Mouse (Mus musculus): Measurements from ENCODE around the gene Spag17. TPM values are rescaled to one million over a fixed set of nuclear protein-coding genes. Genes with fewer than 3 reads are reported as not detected.
A peak's percentile ranks its signal among the peaks of the same experiment; 100 is the strongest.

Gene Spag17
- total RNA-seq, 2 experiments from 2014 or later = 1.1 to 1.2 TPM

- intact Hi-C loops (cut with DNase I) = no loop called here
- DNase-seq = no peak
Observed at GRCm38 (mm10) chr3:100161665-100162314, 276.6 kb downstream of the Spag17 start.

- intact Hi-C loops (cut with DNase I) = no loop called here
- DNase-seq = peak; percentile 94
Observed at GRCm38 (mm10) chr3:100162315-100163105, 277.3 kb downstream of the Spag17 start, which contains the start of the genes Gdap2 and Wdr3. Gdap2 (plus strand) TSS chr3:100162381. Wdr3 (minus strand) TSS chr3:100162407.

DNA sequence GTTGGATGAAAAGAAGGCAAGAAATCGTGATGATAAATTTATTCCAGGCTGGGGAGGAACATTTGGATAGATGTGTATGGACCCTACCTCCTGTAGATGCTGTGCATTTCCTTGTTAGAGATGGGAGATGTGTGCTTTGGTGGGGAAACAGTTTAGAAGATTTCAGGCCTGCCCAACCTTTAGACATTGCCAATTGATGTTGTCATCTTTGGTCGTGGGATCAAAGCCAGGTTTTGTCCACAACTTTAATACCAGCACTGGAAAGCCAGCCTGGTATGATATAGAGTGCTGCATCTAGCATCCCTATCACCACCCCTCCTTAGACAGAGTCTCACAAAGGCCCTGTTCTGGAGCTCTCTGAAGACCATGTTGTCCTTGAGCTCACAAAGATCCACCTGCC, 278.4 kb downstream of the Spag17 start:
- DNase-seq = no peak
- intact Hi-C loops (cut with DNase I) = no loop called here

DNA sequence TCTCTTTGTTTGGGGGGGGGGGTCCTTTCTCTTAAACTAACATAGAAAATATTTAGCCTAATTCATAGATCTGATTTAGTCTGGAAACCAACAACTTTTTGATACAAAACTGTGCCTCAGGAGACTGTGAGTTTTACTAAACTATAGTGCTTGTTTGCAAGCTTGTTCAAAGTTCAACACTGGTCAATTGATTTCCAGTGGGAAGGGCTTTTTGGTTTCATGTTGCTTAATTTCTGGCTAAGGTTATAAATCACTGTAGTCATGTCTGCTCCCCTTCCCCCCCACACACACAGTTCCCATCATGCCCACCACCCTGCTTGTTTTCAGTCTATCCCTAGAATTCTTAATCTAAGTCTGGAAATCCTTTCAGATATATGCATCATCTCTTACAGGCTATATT, 279.8 kb downstream of the Spag17 start:
- intact Hi-C loops (cut with DNase I) = no loop called here
- no peak for DNase-seq

DNA sequence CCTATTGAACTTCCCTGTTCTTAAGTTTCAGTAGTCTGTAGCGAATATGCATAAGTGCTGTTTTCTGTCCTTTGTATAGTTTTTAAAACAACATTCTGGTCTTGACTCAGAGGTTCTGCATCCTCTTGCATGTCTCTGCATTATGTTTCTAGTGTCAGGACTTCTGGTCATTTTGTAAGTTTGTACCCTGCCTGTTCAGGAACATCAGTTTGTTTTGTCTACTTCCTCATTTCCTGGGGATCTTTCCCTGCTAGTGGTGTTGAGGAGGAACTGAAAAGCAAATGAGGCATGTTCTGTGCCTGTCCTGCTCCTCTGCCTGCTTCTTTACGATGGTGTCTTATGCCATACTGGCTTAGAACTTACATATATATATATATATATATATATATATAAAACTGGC, 290.8 kb downstream of the Spag17 start:
- no peak for DNase-seq
- intact Hi-C loops (cut with DNase I) = loop anchor here (5.0 kb wide), 1 partner anchor 34 kb away; no protein-coding TSS in a partner anchor

DNA sequence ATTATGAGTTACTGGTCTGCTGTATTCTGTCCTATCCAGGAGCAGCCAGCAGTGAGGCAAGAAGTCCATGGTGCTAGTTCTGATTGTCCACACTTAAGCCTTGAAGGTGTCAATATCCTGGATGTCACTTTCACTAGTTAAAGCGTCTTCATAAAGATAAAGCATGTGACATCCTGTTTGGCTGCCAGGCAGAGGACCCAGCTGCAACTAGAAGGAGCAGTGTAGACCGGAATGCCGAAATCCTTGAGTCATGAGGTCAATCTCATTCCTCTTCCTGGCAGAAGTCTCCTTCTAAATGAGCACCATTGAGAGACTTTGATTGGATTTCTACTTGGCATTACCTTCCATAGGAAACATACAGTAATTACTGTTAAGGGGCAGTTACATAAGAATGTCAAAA, 295.3 kb downstream of the Spag17 start:
- intact Hi-C loops (cut with DNase I) = no loop called here
- DNase-seq = no peak

DNA sequence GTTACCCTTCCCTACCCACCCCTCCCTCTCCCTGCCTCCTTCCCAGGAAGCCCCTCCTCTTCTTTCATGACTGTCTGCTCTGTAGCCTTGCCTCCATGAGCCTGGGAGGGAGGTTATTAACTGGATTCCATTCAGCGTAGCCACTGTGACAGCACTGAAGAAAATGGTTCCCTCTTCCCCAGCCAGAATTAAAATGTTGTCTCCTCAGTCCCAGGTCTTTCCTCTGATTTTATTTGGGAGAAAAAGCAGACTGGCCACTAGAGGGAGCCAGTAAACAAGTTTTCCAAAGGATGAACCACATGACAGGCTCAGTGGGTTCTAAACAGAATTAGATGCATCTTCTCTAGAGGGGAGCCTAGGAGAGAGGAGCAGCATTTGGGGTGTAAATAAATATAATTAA, 304.2 kb downstream of the Spag17 start:
- intact Hi-C loops (cut with DNase I) = loop anchor here (5.0 kb wide), 1 partner anchor 368 kb away; no protein-coding TSS in a partner anchor
- peak; percentile 66 for DNase-seq

GRCm38 (mm10) chr3:100189861-100190260, 304.7 kb downstream of the Spag17 start:
- DNase-seq = no peak
- intact Hi-C loops (cut with DNase I) = loop anchor here (5.0 kb wide), 1 partner anchor 367 kb away; no protein-coding TSS in a partner anchor

All from left cerebral cortex, postnatal 4 days (tissue).